Mouse (Mus musculus): ENCODE measurements around the gene Slc38a3. TPM values are rescaled to one million over a fixed set of nuclear protein-coding genes. Genes with fewer than 3 reads are reported as not detected.

Slc38a3 gene
- polyA plus RNA-seq, 1 experiment from 2014 or later: 2.8 TPM

DNA sequence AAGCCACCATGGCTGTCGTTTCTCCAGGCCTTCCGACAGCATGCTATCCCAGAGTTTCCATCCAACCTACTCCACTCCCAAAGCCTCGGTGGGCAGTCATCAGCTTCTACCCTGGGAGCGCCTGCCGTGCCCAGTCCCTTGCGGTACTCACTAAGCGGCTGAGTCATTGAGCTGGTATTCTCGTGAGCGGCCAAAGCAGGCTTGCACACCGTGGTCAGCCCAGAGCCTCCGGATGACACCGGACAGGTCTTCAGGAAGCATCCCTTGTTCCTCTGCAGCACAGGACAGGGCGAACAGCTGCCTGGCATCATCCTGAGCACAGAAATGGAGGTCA lies 49.8 kb downstream of the Slc38a3 start:
- peaks cover 32% of the 10 kb centered on the region for H3K4me1 ChIP-seq (ENCODE audit: control insufficient read depth, insufficient read depth, low read length)

DNA sequence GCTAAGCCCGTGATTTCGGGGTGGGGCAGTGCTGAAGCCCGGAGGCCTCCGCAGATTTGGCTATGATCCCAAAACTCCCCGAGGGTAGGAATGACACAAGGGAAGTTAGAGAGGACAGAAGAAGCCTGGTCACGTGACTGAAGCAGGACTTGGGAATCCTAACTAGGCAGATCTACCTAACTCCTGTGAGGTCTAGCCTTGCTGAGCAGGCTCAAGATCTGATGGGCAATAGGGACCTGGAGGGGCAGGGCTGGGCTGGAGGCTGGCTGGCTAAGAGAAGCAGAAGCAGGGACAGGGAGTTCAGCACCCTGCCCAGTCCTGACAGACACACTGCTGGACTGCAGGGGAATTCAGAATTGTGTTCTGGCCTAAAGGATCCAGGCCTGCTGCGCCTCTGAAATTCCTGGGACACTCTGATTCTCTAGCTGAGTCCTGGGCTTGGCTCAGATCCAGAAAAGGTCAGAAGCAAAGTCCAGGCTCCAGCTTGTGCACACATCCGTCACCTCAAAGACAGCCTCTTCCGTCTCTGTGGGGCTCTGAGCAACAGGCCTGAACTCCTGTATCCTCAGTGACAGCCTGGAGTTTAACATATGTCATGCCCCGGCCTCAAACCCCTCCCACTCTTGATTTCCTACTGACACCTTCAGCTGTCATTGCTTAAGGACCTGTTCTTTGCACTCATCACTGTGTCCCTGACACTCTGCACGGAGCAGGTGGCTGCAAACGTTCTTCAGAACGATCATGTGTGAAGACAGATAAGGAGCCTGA lies 50.4 kb downstream of the Slc38a3 start:
- WGBS (ENCODE audit: insufficient replicate concordance): 28% methylated on average over 13 of the region's 13 CpGs
- Histone ChIP-seq H3K9me3 (replicated peaks; ENCODE audit: control insufficient read depth, low read length) (no peaks in the 10 kb centered on the region), H3K9ac (ENCODE audit: low read depth, low read length) (peak overlapping the region; percentile 43; the same call in 1 of the 2 replicates), H3K4me1 (ENCODE audit: control insufficient read depth, insufficient read depth, low read length) (peaks cover 28% of the 10 kb centered on the region), H3K4me3 (ENCODE audit: low read depth, low read length) (no peak overlapping the region), H3K27ac (ENCODE audit: low read depth, low read length) (peak overlapping the region; percentile 86), H3K27me3 (ENCODE audit: control insufficient read depth, insufficient read depth, low read length) (no peaks in the 10 kb centered on the region), H3K4me2 (peak overlapping the region; percentile 11; the same call in 1 of the 2 replicates), H3K36me3 (ENCODE audit: control insufficient read depth, insufficient read depth, low read length) (peaks cover 32% of the 10 kb centered on the region)
- ATAC-seq (replicated peaks; ENCODE audit: insufficient number of reproducible peaks, low FRiP score, low TSS enrichment): peak; percentile 78

More for the DNA sequence above, 49.8 kb downstream of the Slc38a3 start:
- H3K9ac ChIP-seq (ENCODE audit: low read depth, low read length): no peak overlapping the region
- peak overlapping the region; percentile 86 for H3K27ac ChIP-seq (ENCODE audit: low read depth, low read length)
- WGBS (ENCODE audit: insufficient replicate concordance): 38% methylated on average over 13 of the region's 13 CpGs
- no peaks in the 10 kb centered on the region for H3K27me3 ChIP-seq (ENCODE audit: control insufficient read depth, insufficient read depth, low read length)
- ATAC-seq (replicated peaks; ENCODE audit: insufficient number of reproducible peaks, low FRiP score, low TSS enrichment): no peak; the same call in 1 of the 2 replicates
- no peak overlapping the region for H3K4me2 ChIP-seq
- no peaks in the 10 kb centered on the region for H3K9me3 ChIP-seq (replicated peaks; ENCODE audit: control insufficient read depth, low read length)
- peaks cover 28% of the 10 kb centered on the region for H3K36me3 ChIP-seq (ENCODE audit: control insufficient read depth, insufficient read depth, low read length)
- no peak overlapping the region for H3K4me3 ChIP-seq (ENCODE audit: low read depth, low read length)

DNA sequence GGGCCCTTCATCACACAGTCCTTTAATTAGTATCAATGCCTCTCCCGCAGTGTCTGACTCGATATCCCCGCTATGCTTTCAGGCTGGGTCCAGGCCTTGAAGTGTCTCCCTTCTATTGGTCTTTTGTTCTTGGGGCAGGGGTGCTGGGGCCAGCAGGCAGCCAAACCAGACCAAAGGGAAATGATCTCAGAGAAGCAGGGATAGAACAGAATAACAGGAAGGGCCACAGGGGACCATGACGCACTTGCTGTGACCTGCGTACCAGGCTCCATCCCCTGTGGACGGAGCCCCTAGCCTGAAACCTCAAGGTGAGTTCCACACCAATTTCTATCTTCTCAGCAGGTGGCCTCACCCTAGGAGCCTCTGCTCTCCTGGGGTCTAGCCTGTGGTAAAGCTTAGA lies 51.2 kb downstream of the Slc38a3 start:
- H3K9ac ChIP-seq (ENCODE audit: low read depth, low read length): no peak overlapping the region; the same call in 1 of the 2 replicates
- H3K9me3 ChIP-seq (replicated peaks; ENCODE audit: control insufficient read depth, low read length): no peaks in the 10 kb centered on the region

DNA sequence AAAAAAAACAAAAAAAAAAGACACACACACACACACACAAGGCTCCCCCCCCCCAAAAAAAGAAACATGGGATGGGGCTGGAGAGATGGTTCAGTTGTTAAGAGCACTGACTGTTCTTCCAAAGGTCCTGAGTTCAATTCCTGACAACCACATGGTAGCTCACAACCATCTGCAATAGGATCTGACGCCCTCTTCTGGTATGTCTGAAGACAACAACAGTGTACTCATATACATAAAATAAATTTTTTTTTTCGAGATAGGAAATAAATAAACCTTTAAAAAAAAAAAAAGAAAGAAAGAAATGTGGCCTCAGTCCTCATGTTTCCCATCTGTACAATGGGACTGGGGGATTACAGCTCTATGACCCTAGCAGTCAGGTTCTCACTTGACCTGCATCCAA lies 51.9 kb downstream of the Slc38a3 start:
- Histone ChIP-seq H3K4me2 (no peak overlapping the region), H3K9ac (ENCODE audit: low read depth, low read length) (no peak overlapping the region), H3K27ac (ENCODE audit: low read depth, low read length) (peak overlapping the region; percentile 86; the same call in 1 of the 2 replicates), H3K27me3 (ENCODE audit: control insufficient read depth, insufficient read depth, low read length) (no peaks in the 10 kb centered on the region), H3K4me3 (ENCODE audit: low read depth, low read length) (no peak overlapping the region), H3K9me3 (replicated peaks; ENCODE audit: control insufficient read depth, low read length) (no peaks in the 10 kb centered on the region), H3K36me3 (ENCODE audit: control insufficient read depth, insufficient read depth, low read length) (peaks cover 29% of the 10 kb centered on the region), H3K4me1 (ENCODE audit: control insufficient read depth, insufficient read depth, low read length) (peaks cover 36% of the 10 kb centered on the region)
- WGBS (ENCODE audit: insufficient replicate concordance): 67% methylated on average over 2 of the region's 2 CpGs
- ATAC-seq (replicated peaks; ENCODE audit: insufficient number of reproducible peaks, low FRiP score, low TSS enrichment): no peak

More for the DNA sequence above, 51.2 kb downstream of the Slc38a3 start:
- no peak overlapping the region for H3K4me3 ChIP-seq (ENCODE audit: low read depth, low read length)
- peaks cover 30% of the 10 kb centered on the region for H3K4me1 ChIP-seq (ENCODE audit: control insufficient read depth, insufficient read depth, low read length)
- 83% methylated on average over 6 of the region's 6 CpGs for WGBS (ENCODE audit: insufficient replicate concordance)
- no peak for ATAC-seq (replicated peaks; ENCODE audit: insufficient number of reproducible peaks, low FRiP score, low TSS enrichment)
- no peaks in the 10 kb centered on the region for H3K27me3 ChIP-seq (ENCODE audit: control insufficient read depth, insufficient read depth, low read length)
- H3K4me2 ChIP-seq: no peak overlapping the region; the same call in 1 of the 2 replicates
- peaks cover 31% of the 10 kb centered on the region for H3K36me3 ChIP-seq (ENCODE audit: control insufficient read depth, insufficient read depth, low read length)
- H3K27ac ChIP-seq (ENCODE audit: low read depth, low read length): peak overlapping the region; percentile 86

DNA sequence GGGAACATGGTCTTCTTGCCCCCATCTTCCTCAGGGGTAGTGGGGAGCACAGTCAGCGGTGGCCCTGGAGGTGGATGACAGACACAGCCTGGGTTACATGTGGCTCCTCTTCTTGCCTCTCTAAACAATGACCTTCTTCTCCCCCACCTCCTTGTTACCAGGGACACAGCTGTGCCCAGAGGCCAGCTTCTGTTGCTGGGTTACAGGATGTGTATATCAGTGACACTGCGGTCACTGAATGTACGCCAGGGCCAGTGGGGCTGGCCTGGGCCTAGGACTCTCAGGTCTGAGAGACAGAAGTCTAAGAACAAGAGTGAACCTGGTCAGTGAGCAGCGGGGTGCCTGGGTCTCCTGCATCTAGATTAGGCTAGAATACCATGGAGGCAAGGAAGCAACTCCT lies 54.3 kb downstream of the Slc38a3 start:
- ATAC-seq (replicated peaks; ENCODE audit: insufficient number of reproducible peaks, low FRiP score, low TSS enrichment): no peak
- Histone ChIP-seq H3K36me3 (ENCODE audit: control insufficient read depth, insufficient read depth, low read length) (peaks cover 24% of the 10 kb centered on the region), H3K9me3 (replicated peaks; ENCODE audit: control insufficient read depth, low read length) (no peaks in the 10 kb centered on the region), H3K9ac (ENCODE audit: low read depth, low read length) (no peak overlapping the region), H3K27ac (ENCODE audit: low read depth, low read length) (0 out of 2 replicates have a peak overlapping the region, but pooled peaks have one; percentile 7), H3K4me3 (ENCODE audit: low read depth, low read length) (no peak overlapping the region), H3K27me3 (ENCODE audit: control insufficient read depth, insufficient read depth, low read length) (no peaks in the 10 kb centered on the region), H3K4me1 (ENCODE audit: control insufficient read depth, insufficient read depth, low read length) (peaks cover 45% of the 10 kb centered on the region), H3K4me2 (no peak overlapping the region)
- WGBS (ENCODE audit: insufficient replicate concordance): 80% methylated on average over 4 of the region's 4 CpGs

DNA sequence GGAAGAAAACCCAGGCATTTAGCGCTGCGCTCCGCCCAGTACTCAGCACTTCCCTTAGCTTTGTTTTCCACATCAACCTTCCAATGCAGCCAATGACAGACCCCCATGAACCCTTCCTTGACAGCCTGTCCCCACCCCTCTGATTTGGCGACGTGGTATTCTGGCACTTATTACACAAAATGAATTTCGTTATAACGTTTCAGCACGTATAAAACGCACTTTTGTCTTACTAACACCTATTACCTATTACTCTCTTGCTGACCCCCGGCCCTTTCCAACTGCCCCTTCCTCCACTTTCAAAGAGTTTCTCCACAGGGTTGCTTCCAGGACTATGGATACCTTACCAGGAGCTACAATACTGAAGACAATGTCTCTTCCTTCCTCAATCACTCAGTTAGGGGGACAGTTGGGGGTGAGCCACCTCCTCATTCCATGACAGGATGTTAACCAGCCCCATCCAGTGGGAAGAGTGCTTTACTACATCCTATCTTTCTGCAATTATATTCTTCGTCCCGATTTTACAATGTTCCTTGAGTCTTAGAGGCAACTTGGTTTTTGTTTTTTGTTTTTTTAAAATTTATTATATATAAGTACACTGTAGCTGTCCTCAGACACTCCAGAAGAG lies 56.3 kb downstream of the Slc38a3 start:
- 0 out of 2 replicates have a peak, but pooled peaks cover 2% of the 10 kb centered on the region for H3K27me3 ChIP-seq (ENCODE audit: control insufficient read depth, insufficient read depth, low read length)
- H3K27ac ChIP-seq (ENCODE audit: low read depth, low read length): peak overlapping the region; percentile 64
- peak overlapping the region; percentile 41 for H3K4me3 ChIP-seq (ENCODE audit: low read depth, low read length)
- H3K4me2 ChIP-seq: peak overlapping the region; percentile 77
- peak overlapping the region; percentile 75; the same call in 1 of the 2 replicates for H3K9ac ChIP-seq (ENCODE audit: low read depth, low read length)
- H3K9me3 ChIP-seq (replicated peaks; ENCODE audit: control insufficient read depth, low read length): no peaks in the 10 kb centered on the region
- H3K36me3 ChIP-seq (ENCODE audit: control insufficient read depth, insufficient read depth, low read length): peaks cover 24% of the 10 kb centered on the region
- ATAC-seq (replicated peaks; ENCODE audit: insufficient number of reproducible peaks, low FRiP score, low TSS enrichment): no peak
- H3K4me1 ChIP-seq (ENCODE audit: control insufficient read depth, insufficient read depth, low read length): peaks cover 41% of the 10 kb centered on the region
- 12% methylated on average over 12 of the region's 12 CpGs for WGBS (ENCODE audit: insufficient replicate concordance)

DNA sequence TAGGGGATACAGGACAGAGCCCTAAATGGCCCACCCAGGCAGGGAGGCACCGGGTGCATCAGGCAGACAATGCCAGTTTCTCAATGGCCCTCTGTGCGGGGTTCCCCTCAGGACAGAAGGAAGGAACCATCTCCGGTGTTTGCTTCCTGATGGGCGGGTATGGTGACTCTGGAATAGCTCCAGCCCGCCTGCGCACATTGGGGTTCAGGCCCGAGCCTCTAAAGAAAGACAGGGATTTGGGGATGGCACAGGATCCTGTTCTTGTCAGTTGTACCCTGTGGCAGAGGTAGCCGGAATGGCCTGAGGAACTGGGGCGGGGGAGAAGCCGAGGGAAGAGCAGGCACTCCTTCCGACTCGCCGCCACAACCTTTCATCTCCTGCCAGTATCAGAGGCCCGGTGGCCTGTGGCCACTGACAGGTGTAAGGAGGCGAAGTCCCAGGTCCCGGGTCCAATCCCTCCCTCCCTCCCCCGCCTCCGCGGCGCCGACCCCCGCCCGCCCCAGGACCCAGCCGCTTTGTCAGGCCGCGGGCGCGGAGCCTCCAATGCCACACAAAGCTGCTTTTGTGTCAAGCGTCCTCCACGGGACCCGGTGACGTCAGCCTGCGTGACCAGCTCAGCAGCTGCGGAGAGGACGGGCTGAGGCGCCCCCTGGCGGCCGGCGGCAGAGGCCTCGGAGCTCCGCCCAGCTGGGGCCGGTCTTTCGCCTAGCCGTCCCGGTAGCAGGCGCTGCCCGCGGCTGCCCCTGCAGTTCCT lies 57.0 kb downstream of the Slc38a3 start:
- ATAC-seq (replicated peaks; ENCODE audit: insufficient number of reproducible peaks, low FRiP score, low TSS enrichment): peak; percentile 88
- WGBS (ENCODE audit: insufficient replicate concordance): 9% methylated on average over 41 of the region's 48 CpGs
- H3K4me1 ChIP-seq (ENCODE audit: control insufficient read depth, insufficient read depth, low read length): peaks cover 43% of the 10 kb centered on the region

DNA sequence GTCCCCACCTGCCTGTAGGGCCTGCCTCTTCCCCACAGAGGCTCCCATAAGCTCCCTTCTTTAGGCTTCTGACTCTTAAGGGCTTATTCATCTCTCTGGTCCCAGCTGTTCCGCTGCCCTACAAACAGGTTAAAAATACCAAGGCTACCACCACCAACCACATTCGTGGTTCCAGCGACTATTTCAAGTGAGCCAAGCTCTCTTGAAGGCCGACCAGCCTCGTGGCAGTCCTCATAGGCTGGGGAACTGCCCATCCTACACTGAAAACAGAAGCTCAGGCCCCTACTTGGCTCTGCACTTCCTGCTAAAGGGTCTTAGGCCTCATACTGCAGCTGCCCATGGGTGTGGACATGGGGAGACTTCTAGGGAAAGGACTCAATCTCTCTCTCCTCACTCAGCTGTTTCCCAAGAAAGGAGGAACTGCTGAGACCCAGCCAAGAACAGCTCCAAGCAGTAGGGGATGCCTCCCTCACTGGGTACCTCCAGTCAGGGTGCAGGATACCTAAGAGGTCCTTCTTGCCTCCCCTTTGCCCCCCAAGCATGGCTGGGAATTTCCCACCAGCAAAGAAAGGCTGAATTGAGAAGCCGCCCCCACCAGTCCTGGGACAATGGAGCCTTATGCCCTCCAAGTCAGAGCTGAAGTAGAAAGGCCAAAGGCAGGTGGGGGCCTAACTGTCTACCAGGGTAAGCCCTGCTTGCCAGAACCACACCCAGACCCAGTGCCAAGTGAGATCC lies 57.7 kb downstream of the Slc38a3 start:
- no peak for ATAC-seq (replicated peaks; ENCODE audit: insufficient number of reproducible peaks, low FRiP score, low TSS enrichment)
- Histone ChIP-seq H3K36me3 (ENCODE audit: control insufficient read depth, insufficient read depth, low read length) (peaks cover 20% of the 10 kb centered on the region), H3K4me3 (ENCODE audit: low read depth, low read length) (no peak overlapping the region), H3K9ac (ENCODE audit: low read depth, low read length) (peak overlapping the region; percentile 75), H3K27ac (ENCODE audit: low read depth, low read length) (peak overlapping the region; percentile 93), H3K4me1 (ENCODE audit: control insufficient read depth, insufficient read depth, low read length) (peaks cover 51% of the 10 kb centered on the region), H3K9me3 (replicated peaks; ENCODE audit: control insufficient read depth, low read length) (no peaks in the 10 kb centered on the region), H3K27me3 (ENCODE audit: control insufficient read depth, insufficient read depth, low read length) (0 out of 2 replicates have a peak, but pooled peaks cover 2% of the 10 kb centered on the region), H3K4me2 (peak overlapping the region; percentile 77)
- 62% methylated on average over 6 of the region's 6 CpGs for WGBS (ENCODE audit: insufficient replicate concordance)

More for the DNA sequence above, 57.0 kb downstream of the Slc38a3 start:
- Histone ChIP-seq H3K4me3 (ENCODE audit: low read depth, low read length) (peak overlapping the region; percentile 41), H3K4me2 (peak overlapping the region; percentile 77), H3K27me3 (ENCODE audit: control insufficient read depth, insufficient read depth, low read length) (0 out of 2 replicates have a peak, but pooled peaks cover 2% of the 10 kb centered on the region), H3K36me3 (ENCODE audit: control insufficient read depth, insufficient read depth, low read length) (peaks cover 20% of the 10 kb centered on the region), H3K27ac (ENCODE audit: low read depth, low read length) (peak overlapping the region; percentile 93), H3K9me3 (replicated peaks; ENCODE audit: control insufficient read depth, low read length) (no peaks in the 10 kb centered on the region), H3K9ac (ENCODE audit: low read depth, low read length) (peak overlapping the region; percentile 75)
